Mouse (Mus musculus) heart, postnatal 14 days (tissue): ENCODE measurements around the gene 9930021J03Rik. TPM values are rescaled to one million over a fixed set of nuclear protein-coding genes. Genes with fewer than 3 reads are reported as not detected.

Experiments used
- DNase-seq, 2 experiments: peaks; one replicate each; pipeline ENCODE4 v3.0.0; 2021 to 2022
- intact Hi-C: fragments of 180-260 bp; cut with DNase I; formaldehyde crosslinking; loops from one replicate; pipeline ENCODE4 v1.15.1; 2025
- total RNA-seq, 2 experiments: library from RNA; stranded (reverse); gene quantifications; 2 replicates each; pipeline ENCODE4 v1.2.3; 2021

Gene 9930021J03Rik
- total RNA-seq, 2 experiments from 2014 or later = 12.2 to 13.3 TPM

DNA sequence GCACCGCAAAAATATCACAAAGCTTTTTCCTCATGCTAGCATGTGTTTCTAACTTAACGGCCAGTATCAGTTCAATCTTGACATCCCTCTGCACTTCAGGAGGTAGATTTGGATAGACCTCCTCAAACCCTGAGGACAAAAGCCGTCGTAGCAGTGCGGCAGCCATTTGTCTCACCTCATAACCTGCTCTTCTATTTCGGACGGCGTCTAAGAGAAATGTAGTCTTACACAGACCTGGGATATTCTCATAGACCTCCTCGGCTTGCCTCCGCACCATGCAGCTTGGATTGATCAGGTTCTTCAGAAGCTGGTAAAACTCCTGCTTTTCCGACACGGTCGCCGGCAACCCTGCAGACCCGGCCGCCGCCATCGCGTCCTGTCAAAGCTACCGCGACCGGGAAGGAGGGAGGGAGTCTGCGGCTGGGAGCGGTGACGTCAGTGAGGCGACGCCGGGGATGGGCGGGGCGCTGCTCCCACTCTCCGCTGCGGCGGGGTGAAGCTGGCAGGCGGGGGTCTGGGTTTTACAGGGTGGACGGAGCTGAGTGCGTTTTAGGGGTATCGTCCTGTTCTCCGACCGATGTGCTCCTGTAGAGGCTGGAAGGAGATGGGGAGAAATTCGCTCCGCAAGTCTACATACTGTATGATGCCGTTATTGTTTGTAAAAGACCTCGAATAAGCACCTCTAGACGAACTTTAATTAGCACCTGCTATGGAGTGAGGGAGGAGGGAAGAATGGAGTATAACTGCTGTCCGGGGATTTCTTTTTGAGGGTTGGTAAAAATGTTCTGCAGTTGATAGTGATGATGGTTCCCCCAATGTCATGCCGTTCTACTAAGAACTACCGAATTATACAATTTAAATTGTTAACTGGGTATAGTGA lies 7.0 kb upstream of the 9930021J03Rik start, which contains the start of gene Ranbp6:
Ranbp6 (minus strand) TSS at position 394 of the 880 bp plus-strand sequence.
- DNase-seq = peak; percentile 93 to 96
- intact Hi-C loops = loop anchor here (5.0 kb wide), 1 partner anchor 166 kb away; the partner anchor contains the start of gene Ermp1

DNA sequence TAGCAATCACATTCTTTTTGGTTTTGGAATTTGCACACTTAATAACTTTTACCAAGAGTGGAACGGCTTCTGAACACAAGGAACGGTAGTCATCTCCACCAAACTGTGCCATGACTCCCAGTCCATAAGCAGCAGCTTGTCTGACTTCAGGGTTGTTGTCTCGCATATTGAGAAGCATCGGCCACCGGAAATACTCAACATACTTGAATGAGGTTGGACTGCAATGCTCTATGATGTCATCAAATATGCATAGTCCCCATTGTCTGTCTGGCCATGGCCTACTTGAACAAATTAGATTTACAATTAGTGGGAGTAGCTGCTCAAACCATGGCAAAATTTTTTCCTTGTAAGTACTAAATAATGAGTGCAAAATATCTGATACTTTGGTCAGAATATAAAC lies 4.2 kb upstream of the 9930021J03Rik start:
- DNase-seq = no peak
- intact Hi-C loops = loop anchor here (5.0 kb wide), 1 partner anchor 163 kb away; the partner anchor contains the start of gene Ermp1

DNA sequence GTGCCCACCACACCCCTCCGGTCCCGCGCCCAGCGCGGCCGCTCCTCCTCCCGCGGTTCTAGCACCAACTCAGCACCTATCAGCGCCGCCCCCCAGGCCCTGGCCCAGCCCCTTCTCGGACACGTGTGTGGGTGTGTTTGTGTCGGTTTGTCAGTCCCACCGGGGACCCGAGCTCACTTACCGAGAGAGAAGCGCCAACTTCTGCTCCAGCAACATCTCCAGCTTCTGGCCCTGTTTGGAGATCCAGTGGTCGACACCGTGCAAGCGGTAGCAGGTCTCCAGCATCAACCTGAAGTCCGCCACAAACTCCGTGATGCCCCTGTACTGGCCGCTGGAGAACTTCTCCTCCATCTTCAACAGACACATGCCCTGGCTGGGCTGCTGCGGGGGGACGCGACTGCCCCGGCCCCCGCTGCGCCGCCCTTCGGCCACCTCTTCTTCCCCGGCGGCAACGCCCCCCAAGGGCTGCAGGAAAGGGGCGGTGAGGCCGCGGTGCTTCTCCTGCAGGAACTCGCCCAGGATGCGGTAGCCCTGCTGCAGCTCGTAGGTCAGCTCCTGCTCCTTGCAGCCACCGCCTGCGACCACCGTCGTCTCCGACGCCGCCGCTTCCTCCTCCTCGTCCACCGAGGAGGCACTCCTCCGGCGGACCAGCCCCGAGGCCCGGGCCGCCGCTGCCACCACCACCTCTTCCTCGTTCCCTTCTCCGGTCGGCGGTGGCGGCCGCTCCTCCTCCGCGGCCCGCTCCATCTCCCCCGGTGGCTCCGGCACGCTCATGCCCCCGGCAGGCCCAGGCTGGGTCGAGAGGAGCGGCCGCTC lies 480 bp downstream of the 9930021J03Rik start:
- intact Hi-C loops = loop anchor here (5.0 kb wide), 1 partner anchor 227 kb away; the partner anchor contains the start of gene Uhrf2

DNA sequence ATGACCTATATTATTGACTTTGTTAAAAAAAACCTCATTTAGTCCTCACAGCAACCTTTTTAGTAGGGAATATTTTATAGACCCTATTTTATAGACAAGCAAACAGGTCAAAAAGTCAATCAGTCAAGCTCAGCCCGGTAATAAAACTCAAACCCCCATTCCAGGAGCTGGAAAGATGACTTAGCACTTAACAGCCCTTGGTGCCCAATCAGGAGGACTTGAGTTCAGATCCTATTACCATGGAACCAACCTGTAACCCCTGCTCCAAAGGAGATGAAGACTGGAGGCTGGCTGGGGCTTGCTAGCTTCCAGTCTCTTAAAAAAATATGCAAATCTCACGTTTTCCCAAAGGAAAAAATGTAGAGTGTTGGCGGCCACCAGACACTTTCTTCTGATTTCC lies 1.8 kb downstream of the 9930021J03Rik start:
- no peak for DNase-seq

More for the DNA sequence above, 480 bp downstream of the 9930021J03Rik start:
- peak; percentile 62 to 68 for DNase-seq

DNA sequence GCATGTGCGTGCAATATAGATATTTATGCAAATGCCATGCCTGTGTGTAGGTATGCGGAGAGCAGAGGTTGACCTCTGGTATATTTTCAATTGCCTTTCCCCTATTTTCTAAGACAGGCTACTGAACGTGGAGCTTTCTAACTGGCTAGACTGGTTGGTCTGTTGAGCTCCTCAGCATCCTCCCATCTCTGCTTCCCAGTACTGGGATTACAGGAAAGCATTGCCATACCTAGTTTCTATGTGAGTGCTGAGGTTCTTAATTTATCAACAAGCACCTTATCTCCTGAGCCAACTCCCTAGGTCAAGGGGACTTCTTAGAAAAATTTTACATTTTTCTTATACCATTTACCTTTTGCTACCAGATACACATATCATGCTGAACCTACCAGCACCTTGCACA lies 8.4 kb downstream of the 9930021J03Rik start:
- intact Hi-C loops = no loop called here
- no peak for DNase-seq

More for the DNA sequence above, 1.8 kb downstream of the 9930021J03Rik start:
- intact Hi-C loops = loop anchor here (5.0 kb wide), 1 partner anchor 67 kb away; no protein-coding TSS in a partner anchor

DNA sequence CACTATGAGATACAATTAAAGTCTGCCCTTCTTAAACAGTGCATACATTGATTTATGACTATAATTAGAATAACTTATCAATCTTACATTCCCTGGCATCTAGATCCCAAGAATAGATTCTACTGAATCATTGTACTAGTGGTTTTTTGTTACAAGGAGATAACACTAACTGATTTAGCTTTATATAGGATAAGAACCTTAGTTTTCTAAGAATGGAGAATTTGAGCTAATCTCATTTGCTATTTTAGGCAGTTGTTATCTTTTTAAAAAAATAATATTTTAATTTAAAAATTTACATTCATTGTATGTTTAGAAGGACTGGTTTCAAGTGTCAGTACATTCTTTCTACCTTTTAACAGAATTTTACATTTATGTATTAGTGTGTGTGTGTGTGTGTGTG lies 17.8 kb downstream of the 9930021J03Rik start:
- DNase-seq = no peak
- intact Hi-C loops = no loop called here

DNA sequence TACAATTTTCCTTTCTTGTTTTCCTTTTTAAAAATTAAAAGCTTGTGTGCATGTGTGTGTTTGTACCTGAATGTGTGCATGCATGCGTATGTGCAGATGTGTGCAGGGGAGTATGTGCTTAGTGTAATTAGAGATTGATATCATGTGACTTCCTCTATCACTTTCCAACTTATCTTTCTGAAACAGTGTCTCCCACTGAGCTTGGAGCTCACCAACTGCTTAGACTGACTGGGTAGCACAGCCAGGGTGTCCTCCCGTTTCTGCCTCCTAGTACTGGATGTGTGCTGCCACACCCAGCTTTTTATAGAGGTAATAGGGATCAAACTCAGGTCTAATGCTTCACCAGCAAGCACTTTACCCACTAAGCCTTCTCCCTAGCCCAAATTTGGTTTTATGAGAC lies 22.9 kb downstream of the 9930021J03Rik start:
- no peak for DNase-seq
- intact Hi-C loops = no loop called here

DNA sequence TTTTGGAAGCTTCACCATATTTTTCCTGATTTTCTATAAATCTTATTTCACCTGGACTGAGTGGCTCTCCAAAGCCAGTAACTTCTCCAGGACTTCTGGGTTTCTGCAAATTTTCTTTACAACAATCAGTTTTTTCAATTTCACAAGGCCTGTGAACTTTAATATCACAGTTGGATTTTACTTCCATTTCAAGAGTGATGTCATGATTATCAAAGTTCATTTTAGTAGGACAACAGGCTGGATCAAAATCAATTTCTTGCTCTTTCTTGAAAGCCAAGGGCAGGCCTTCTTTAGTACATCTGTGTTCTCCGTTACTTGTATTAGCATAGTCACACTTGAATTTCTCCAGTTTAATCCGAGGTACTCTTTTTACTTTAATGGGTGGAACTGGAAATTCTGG lies 51.9 kb downstream of the 9930021J03Rik start:
- intact Hi-C loops = no loop called here
- DNase-seq = no peak

DNA sequence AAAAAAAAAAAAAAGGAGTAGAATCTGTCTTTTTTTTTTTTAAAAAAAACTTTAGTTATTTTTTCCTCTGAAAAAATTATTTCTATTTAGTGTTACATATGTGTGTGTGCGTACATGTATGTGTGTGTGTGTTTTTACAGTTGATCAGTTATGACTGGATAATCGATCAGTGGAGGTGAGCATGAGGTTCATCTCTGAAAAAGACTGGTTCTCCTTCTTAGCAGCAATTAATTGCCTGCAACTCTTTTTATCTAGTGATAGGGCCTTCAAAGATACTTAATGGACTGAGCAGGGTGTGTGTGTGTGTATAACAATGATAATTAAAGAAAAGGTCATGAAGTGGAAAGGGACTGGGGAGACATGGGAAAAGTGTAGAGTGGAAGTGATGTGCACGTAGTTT lies 54.8 kb downstream of the 9930021J03Rik start:
- DNase-seq = no peak
- intact Hi-C loops = no loop called here

DNA sequence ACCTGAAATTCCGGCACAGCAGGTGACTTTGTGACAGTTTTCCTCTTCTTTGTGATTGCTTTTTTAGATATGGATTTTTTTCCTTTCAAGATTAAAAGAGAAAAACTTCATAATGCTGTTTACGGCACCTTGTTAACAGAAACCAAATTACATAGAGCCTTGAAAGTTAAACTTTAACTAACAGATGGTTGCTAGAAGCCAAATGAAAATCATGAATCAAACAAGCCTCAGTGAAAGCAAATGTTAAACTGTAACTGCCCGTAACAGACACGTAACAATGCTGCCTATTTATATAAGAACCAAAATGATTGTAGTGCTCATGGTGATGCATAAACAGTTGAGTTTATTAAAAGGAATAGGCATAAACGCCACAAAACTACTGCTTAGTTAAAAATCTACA lies 62.3 kb downstream of the 9930021J03Rik start:
- intact Hi-C loops = no loop called here
- DNase-seq = no peak

DNA sequence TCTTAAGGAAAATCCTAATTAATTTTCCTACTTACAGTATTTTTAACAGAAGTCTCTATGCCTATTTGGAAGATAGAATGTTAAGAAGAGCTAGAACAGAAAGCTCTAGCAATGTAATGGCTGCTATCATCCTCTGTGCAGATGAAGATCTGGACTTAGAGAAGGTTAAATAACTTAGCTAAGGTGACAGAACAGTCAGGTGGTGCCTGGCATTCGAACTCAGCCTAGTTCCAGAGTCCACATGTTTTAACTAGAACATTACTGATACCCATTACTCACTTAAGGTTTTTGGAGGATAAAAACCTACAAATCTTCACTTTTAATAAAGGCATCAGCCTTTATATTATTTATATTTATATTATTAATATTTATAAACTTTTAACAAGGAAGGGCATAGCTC lies 65.1 kb downstream of the 9930021J03Rik start:
- intact Hi-C loops = no loop called here
- DNase-seq = no peak

DNA sequence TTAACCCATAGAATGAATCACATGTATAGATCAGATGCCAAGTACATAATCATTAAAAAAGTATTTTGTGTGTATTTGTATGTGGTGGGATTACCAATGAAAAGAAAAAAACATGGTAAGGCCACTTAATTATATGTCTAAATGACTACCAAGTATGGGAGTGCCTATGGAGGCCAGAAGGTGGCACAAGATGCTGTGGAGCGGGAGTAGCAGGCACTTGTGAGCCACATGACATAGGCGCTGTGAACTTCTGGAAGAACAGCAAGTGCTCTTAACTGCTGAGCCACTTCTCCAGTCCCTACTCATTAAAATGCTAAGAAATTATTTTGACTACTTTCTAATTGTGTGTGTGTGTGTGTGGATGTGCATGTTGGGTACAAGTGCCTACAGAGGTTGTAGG lies 66.2 kb downstream of the 9930021J03Rik start:
- intact Hi-C loops = loop anchor here (5.0 kb wide), 1 partner anchor 63 kb away; no protein-coding TSS in a partner anchor
- DNase-seq = no peak

DNA sequence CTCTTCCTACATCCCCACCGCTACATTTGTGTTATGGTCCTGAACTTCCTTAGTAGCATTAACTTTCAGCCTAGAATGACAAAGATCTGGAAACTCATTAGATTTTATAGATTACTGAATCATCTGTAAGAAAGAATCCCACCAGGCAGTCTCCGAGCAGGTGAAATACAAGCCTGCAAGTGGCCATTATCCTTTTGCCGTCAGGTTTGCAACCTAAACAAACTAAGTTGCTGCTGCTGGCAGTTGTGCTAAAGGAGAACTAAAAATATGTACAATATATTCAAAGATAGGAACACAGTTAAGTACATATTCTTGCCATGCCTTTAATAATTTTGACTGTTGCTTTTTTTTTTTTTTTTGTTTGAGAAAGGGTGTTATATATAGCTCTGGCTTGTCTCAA lies 70.4 kb downstream of the 9930021J03Rik start:
- DNase-seq = no peak
- intact Hi-C loops = loop anchor here (5.0 kb wide), 1 partner anchor 67 kb away; no protein-coding TSS in a partner anchor

DNA sequence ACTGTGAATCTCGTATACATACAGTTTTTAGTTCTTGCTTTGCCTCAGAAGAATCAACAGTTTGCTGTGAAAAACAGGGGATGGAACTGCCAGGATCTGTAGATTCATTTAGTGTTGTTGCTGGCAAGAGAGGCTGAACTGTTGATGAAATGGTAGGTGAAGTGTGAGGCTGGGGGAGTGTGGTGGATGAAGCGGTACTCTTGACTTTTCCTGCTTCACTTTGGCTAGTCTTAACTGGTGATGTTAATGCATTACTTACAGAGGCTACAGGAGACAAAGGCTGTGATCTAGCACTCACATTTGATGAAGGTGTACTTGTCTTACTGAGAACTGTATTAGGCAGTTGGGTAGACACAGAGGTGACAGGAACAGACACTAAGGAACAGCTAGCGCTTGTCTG lies 87.3 kb downstream of the 9930021J03Rik start:
- no peak for DNase-seq
- intact Hi-C loops = no loop called here

DNA sequence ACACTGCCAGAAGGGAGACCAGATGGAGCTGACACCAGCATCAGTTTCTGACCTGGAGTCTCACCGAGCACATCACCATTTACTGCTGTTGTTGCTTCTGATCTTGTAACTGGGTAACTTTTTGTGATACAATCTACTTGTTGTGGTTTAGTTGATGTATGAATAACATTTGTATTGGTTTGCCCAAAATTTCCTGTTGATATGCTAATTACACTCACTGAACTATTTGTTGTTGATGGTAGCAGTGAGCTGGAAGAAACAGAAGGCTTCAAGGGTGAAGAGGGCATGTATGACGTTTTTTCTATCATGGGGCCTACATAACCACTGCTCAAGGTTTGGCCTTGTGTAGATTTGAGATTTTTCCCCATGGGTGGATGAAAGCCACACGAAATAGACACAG lies 87.9 kb downstream of the 9930021J03Rik start:
- intact Hi-C loops = no loop called here
- no peak for DNase-seq

DNA sequence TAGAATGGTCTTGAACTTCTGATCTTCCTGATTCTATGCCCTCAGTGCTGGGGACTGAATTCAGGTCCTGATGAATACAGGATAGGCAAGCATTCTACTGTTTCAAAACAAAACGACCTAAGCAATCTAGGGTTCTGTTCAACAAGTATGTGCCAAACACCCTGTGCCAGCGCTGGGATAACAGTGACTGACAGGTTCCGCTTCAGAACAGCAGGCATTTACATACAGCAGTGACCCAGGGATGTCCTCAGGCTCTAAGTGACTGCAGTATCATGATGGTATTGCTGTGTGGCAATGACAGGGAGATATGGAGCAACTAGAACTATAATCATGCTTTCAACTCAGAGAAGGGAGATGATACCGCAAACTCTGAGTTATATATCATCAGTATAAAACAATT lies 92.3 kb downstream of the 9930021J03Rik start:
- intact Hi-C loops = no loop called here
- no peak for DNase-seq

DNA sequence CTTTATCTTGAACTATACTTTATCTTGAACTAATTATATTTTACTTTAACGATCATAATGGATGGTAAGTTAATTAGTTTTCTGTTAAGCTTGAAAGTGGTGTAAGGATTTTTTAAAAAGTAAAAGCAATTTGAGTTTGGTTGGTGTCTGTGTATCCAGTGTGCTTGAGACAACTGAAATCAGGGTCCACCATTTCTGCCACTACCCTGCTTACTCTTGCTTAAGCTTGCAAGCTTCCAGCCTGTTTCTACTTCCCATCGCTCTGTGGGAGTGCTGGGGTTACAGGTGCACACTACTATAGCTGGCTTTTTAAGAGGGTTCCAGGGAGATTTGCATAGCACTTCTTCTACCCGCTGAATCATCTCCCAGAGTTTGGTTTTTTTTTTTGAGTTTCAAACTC lies 96.3 kb downstream of the 9930021J03Rik start:
- DNase-seq = no peak
- intact Hi-C loops = no loop called here

DNA sequence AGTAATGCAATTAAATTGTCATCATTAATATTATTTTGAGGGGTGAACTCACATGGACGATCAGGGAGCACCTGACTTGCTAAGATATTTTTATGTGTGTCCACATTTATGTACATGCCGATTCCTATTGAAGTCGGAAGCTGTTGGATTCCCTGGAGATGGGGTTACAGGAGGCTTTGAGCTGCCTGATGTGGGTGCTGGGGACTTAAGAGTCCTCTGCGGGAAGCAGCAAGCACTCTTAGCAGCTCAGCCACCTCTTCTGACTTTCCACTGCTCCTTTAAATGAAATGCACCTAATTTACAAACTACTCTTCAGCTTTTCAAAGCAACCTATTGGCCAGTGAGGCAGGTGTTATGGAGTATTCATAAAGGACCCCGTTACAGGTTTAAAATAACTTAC lies 97.3 kb downstream of the 9930021J03Rik start:
- no peak for DNase-seq
- intact Hi-C loops = no loop called here

DNA sequence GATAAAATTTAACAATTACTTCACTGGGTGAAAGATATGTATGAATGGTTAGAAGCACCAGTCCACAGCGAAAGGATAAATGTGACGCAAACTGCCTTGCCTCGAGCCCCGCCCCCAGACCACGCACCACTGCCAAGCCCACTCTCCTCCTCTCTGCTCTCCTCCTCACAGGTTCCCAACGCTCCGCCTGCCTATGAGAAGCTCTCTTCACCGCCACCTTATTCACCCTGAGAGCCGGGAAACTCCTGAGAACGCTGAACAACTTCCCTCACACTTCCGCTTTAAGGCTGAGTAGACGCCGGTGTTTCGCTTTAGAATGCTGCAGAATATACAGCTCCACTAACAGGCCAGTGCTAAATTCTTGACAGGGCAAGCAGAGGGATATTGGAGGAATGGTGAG lies 97.8 kb downstream of the 9930021J03Rik start:
- intact Hi-C loops = no loop called here
- DNase-seq = no peak

DNA sequence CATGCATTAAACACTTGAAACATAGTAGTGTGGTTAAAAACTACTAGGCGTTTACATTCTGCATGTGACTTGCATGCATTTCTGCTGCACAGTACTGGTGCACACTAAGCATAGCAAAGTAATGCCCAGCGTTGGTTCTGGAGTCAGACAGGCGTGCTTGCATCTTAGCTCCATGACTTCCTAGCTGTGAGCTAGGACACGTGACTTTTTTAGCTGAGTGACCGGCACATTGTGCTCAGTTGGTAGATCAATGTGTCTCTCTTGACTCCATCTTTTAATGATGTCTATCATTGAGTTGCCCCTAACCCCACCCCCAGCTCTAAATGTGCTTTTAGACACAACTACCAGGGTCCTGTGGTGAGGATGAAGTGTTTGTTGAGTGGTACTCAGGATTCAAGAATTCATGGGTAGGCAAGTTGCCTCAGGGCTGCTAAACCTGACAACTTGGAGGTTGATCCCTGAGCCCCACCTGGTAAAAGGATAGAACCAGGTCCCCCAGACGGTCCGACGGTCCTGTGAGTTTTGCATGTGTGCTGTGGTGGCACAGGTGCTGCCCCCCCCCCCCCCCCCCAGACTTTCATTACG lies 98.4 kb downstream of the 9930021J03Rik start:
- intact Hi-C loops = no loop called here
- DNase-seq = no peak

DNA sequence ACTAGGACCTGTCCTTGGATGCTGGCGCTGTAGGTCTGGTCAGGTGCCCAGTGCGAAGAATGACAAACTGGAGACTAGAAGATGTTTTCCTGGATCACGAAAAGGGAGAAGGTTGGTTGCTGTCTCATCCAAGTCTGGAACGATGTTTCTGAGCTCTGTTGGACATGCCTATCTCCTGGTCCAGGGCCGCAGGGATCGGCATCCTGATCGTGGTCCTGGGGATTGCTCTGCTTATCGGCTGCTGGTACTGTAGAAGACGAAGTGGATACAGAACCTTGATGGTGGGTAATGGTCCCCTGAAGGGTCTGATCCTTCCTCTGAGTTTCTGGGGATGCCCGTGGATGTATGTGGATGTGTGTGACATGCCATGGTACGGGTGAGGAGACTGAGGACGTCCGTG lies 101.4 kb downstream of the 9930021J03Rik start:
- no peak for DNase-seq
- intact Hi-C loops = no loop called here
